Mouse (Mus musculus): ENCODE results near the gene H2al1d. TPM values are rescaled to one million over a fixed set of nuclear protein-coding genes. Genes with fewer than 3 reads are reported as not detected.
"Not testable (repeated sequence)": the region's sequence is repeated elsewhere in the genome, so short reads cannot be mapped to it uniquely, and the experiment has no call there.

Gene H2al1d
- polyA plus RNA-seq, 1 experiment from 2014 or later: not detected

GRCm38 (mm10) chrX:11324359-11324758 lies 15.7 kb downstream of the H2al1d start, which contains the start of gene H2al1i:
Gene H2al1i (plus strand): TSS chrX:11324659.
- not testable (repeated sequence) for H3K9ac ChIP-seq (ENCODE audit: low read length); ATAC-seq (ENCODE audit: insufficient number of reproducible peaks, insufficient read depth, low FRiP score, low read depth); H3K9me3 ChIP-seq (ENCODE audit: control insufficient read depth, low read length); H3K4me2 ChIP-seq (ENCODE audit: low read length); H3K27ac ChIP-seq (replicated peaks in 1 of 2; ENCODE audit: control insufficient read depth in 1 of 2, insufficient read depth in 1 of 2, low read depth in 2 of 2, low read length in 2 of 2); H3K27me3 ChIP-seq (ENCODE audit: control insufficient read depth, insufficient read depth, low read length); H3K4me3 ChIP-seq (ENCODE audit: control insufficient read depth in 1 of 2, insufficient read depth in 1 of 2, low read depth in 1 of 2, low read length in 2 of 2); H3K4me1 ChIP-seq (ENCODE audit: control insufficient read depth in 2 of 2, insufficient read depth in 2 of 2, low read length in 2 of 2); H3K36me3 ChIP-seq (ENCODE audit: control insufficient read depth, insufficient read depth, low read length)
- WGBS: 100% methylated on average over 1 of the region's 5 CpGs

DNA sequence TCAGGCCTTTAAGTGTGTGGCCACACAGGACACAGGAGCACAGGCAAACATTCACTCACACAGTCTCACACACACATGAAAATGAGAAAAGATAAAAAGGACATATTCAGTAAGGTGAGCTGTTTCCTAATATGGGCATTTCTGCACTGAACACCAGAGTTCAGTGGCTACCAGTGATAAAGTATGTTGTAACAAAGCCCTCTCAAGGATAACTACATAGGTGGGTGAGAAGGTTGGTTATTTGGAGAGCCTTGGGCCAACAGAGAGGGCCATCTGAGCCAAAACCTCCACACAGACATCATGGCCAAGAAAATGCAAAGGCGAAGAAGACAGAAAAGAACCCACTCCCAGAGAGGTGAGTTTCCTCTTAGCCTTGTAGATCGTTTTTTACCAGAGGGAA lies 18.9 kb downstream of the H2al1d start, which contains the start of gene H2al1j:
TSS of gene H2al1j (plus strand) at position 301 of the 400 bp plus-strand sequence.
- not testable (repeated sequence) for H3K4me2 ChIP-seq (ENCODE audit: low read length); H3K9me3 ChIP-seq (ENCODE audit: control insufficient read depth, low read length); H3K4me3 ChIP-seq (ENCODE audit: control insufficient read depth in 1 of 2, insufficient read depth in 1 of 2, low read depth in 1 of 2, low read length in 2 of 2); H3K4me1 ChIP-seq (ENCODE audit: control insufficient read depth in 2 of 2, insufficient read depth in 2 of 2, low read length in 2 of 2); H3K9ac ChIP-seq (ENCODE audit: low read length); H3K27me3 ChIP-seq (ENCODE audit: control insufficient read depth, insufficient read depth, low read length); ATAC-seq (ENCODE audit: insufficient number of reproducible peaks, insufficient read depth, low FRiP score, low read depth); H3K36me3 ChIP-seq (ENCODE audit: control insufficient read depth, insufficient read depth, low read length); H3K27ac ChIP-seq (replicated peaks in 1 of 2; ENCODE audit: control insufficient read depth in 1 of 2, insufficient read depth in 1 of 2, low read depth in 2 of 2, low read length in 2 of 2)
- WGBS: 75% methylated on average over 2 of the region's 2 CpGs

- WGBS: 59% methylated on average over 9 of the region's 9 CpGs
- Histone ChIP-seq H3K27ac (replicated peaks in 1 of 2; ENCODE audit: control insufficient read depth in 1 of 2, insufficient read depth in 1 of 2, low read depth in 2 of 2, low read length in 2 of 2) (no peak overlapping the region), H3K27me3 (ENCODE audit: control insufficient read depth, insufficient read depth, low read length) (no peaks in the 10 kb centered on the region), H3K36me3 (ENCODE audit: control insufficient read depth, insufficient read depth, low read length) (no peaks in the 10 kb centered on the region), H3K9me3 (ENCODE audit: control insufficient read depth, low read length) (no peaks in the 10 kb centered on the region), H3K4me1 (ENCODE audit: control insufficient read depth in 2 of 2, insufficient read depth in 2 of 2, low read length in 2 of 2) (no peaks in the 10 kb centered on the region), H3K4me3 (ENCODE audit: control insufficient read depth in 1 of 2, insufficient read depth in 1 of 2, low read depth in 1 of 2, low read length in 2 of 2) (no peak overlapping the region), H3K4me2 (ENCODE audit: low read length) (no peak overlapping the region), H3K9ac (ENCODE audit: low read length) (no peak overlapping the region)
- no peak for ATAC-seq (ENCODE audit: insufficient number of reproducible peaks, insufficient read depth, low FRiP score, low read depth)
These were observed 37.1 kb downstream of the H2al1d start for GRCm38 (mm10) chrX:11345762-11346161.

DNA sequence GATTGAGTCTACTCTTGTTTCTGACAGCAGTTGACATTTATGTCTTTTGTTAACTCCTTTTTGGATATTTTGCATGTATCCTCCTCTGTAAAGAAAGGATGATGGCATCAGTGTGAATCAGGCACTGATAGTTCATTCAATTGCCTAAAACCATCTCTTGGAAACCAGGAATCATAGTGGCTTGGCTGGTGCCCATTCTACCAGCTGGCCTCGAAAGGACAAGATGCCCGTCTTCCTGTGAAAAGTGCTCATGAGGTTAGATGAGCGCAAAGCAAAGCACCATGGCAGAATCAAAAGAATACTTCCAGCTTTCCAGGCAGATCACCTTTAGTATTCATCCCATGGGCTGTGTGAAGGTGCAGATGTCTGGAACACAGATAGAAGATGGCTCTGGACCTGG lies 38.1 kb downstream of the H2al1d start:
- 78% methylated on average over 3 of the region's 3 CpGs for WGBS

More for the DNA sequence above, 38.1 kb downstream of the H2al1d start:
- Histone ChIP-seq H3K4me2 (ENCODE audit: low read length) (no peak overlapping the region), H3K27me3 (ENCODE audit: control insufficient read depth, insufficient read depth, low read length) (no peaks in the 10 kb centered on the region), H3K27ac (replicated peaks in 1 of 2; ENCODE audit: control insufficient read depth in 1 of 2, insufficient read depth in 1 of 2, low read depth in 2 of 2, low read length in 2 of 2) (no peak overlapping the region), H3K4me3 (ENCODE audit: control insufficient read depth in 1 of 2, insufficient read depth in 1 of 2, low read depth in 1 of 2, low read length in 2 of 2) (no peak overlapping the region), H3K4me1 (ENCODE audit: control insufficient read depth in 2 of 2, insufficient read depth in 2 of 2, low read length in 2 of 2) (no peaks in the 10 kb centered on the region), H3K9me3 (ENCODE audit: control insufficient read depth, low read length) (no peaks in the 10 kb centered on the region), H3K36me3 (ENCODE audit: control insufficient read depth, insufficient read depth, low read length) (no peaks in the 10 kb centered on the region), H3K9ac (ENCODE audit: low read length) (no peak overlapping the region)
- ATAC-seq (ENCODE audit: insufficient number of reproducible peaks, insufficient read depth, low FRiP score, low read depth): no peak

Other genes with a start within 250 kb of the H2al1d start
- gene H2al1a, start 9.6 kb upstream of the H2al1d start, polyA plus RNA-seq (2014; fragmentation: Nextera tagmentation; extraction: Ambion mirVana): not detected in 2 replicates
- not detected in 2 replicates for gene H2al1b, start 6.4 kb upstream of the H2al1d start, polyA plus RNA-seq (2014; fragmentation: Nextera tagmentation; extraction: Ambion mirVana)
- gene H2al1c, start 3.2 kb upstream of the H2al1d start, polyA plus RNA-seq (2014; fragmentation: Nextera tagmentation; extraction: Ambion mirVana): not detected in 2 replicates
- gene H2al1e, start 3.1 kb downstream of the H2al1d start, polyA plus RNA-seq (2014; fragmentation: Nextera tagmentation; extraction: Ambion mirVana): not detected in 2 replicates
- not detected in 2 replicates for gene H2al1f, start 6.3 kb downstream of the H2al1d start, polyA plus RNA-seq (2014; fragmentation: Nextera tagmentation; extraction: Ambion mirVana)
- not detected in 2 replicates for gene H2al1g, start 9.4 kb downstream of the H2al1d start, polyA plus RNA-seq (2014; fragmentation: Nextera tagmentation; extraction: Ambion mirVana)
- not detected in 2 replicates for gene H2al1h, start 12.7 kb downstream of the H2al1d start, polyA plus RNA-seq (2014; fragmentation: Nextera tagmentation; extraction: Ambion mirVana)
- gene H2al1i, start 15.8 kb downstream of the H2al1d start, polyA plus RNA-seq (2014; fragmentation: Nextera tagmentation; extraction: Ambion mirVana): not detected in 2 replicates
- not detected in 2 replicates for gene H2al1j, start 19.0 kb downstream of the H2al1d start, polyA plus RNA-seq (2014; fragmentation: Nextera tagmentation; extraction: Ambion mirVana)

Data from heart, embryonic 14.5 days (tissue).